Mouse (Mus musculus) midbrain, postnatal 0 days (tissue): ENCODE data around the gene Mvb12a. TPM values are rescaled to one million over a fixed set of nuclear protein-coding genes. Genes with fewer than 3 reads are reported as not detected.
A peak's percentile ranks its signal among the peaks of the same experiment; 100 is the strongest.

Experiments used
- ATAC-seq: fragments of 200-750 bp; cut with Nextera tagmentation; 2 replicates; pipeline ENCODE4 v1.8.0; 2017; ENCODE audit warnings: moderate number of reproducible peaks, mild to moderate bottlenecking, moderate TSS enrichment, moderate library complexity; ENCODE audit not compliant: low FRiP score
- DNase-seq: peaks from one replicate; pipeline ENCODE4 v3.0.0-alpha.2; 2015; ENCODE audit warnings: low spot score
- H3K27ac ChIP-seq: fragments of 300-500 bp; sonication (generic); 2 replicates; pipeline ENCODE4 v1.5.1; 2014; ENCODE audit warnings: low read depth, mild to moderate bottlenecking, low read length, mixed read lengths
- H3K27me3 ChIP-seq: fragments of 300-500 bp; sonication (generic); 2 replicates; pipeline ENCODE4 v1.6.1; 2014; ENCODE audit warnings: low read length, control low read depth, mixed read lengths; ENCODE audit not compliant: insufficient read depth
- H3K36me3 ChIP-seq: fragments of 300-500 bp; sonication (generic); 2 replicates; pipeline ENCODE4 v1.6.1; 2014; ENCODE audit warnings: low read length, control low read depth, mixed read lengths; ENCODE audit not compliant: insufficient read depth
- H3K4me1 ChIP-seq: fragments of 300-500 bp; sonication (generic); 2 replicates; pipeline ENCODE4 v1.6.1; 2014; ENCODE audit warnings: mild to moderate bottlenecking, control low read depth, antibody characterized with exemption, low read length, mixed read lengths; ENCODE audit not compliant: insufficient read depth
- H3K4me2 ChIP-seq: fragments of 300-500 bp; sonication (generic); 2 replicates; pipeline ENCODE4 v1.6.1; 2014; ENCODE audit warnings: low read depth, mild to moderate bottlenecking, low read length, mixed read lengths; ENCODE audit not compliant: poor library complexity, severe bottlenecking
- H3K4me3 ChIP-seq: fragments of 300-500 bp; sonication (generic); 2 replicates; pipeline ENCODE4 v1.5.1; 2014; ENCODE audit warnings: low read depth, mild to moderate bottlenecking, low read length, moderate library complexity
- H3K9ac ChIP-seq: fragments of 300-500 bp; sonication (generic); replicated peaks from 2 replicates; pipeline ENCODE4 v1.6.1; 2014; ENCODE audit warnings: mild to moderate bottlenecking, low read length, moderate library complexity, mixed read lengths; ENCODE audit not compliant: poor library complexity, severe bottlenecking
- H3K9me3 ChIP-seq: fragments of 300-500 bp; sonication (generic); 2 replicates; pipeline ENCODE4 v1.6.1; 2016; ENCODE audit warnings: low read length, control low read depth
- CTCF ChIP-seq: IDR thresholded peaks from 2 replicates; pipeline ENCODE4 v1.5.1; 2016; ENCODE audit warnings: antibody characterized with exemption, mild to moderate bottlenecking
- WGBS: fragments of 180-500 bp; shearing (Covaris S2); extraction: QIAGEN DNeasy Blood & Tissue Kit; methylation state at CpG from one replicate; pipeline ENCODE4 v1.1.7; 2014; 5-methylcytosine and 5-hydroxymethylcytosine counted together
- polyA plus RNA-seq: library from polyadenylated mRNA; unstranded; fragments of >200 nt; fragmentation: Nextera tagmentation; extraction: Ambion mirVana; gene quantifications from 2 replicates; pipeline ENCODE4 v1.2.1, GENCODE M21; 2015
- total RNA-seq: library from RNA; depleted of rRNA; stranded (reverse); fragments of >200 nt; gene quantifications from 2 replicates; pipeline ENCODE4 v1.2.3, GENCODE M21; 2014; rRNA removed

Mvb12a gene
- total and polyA plus RNA-seq, 2 experiments from 2014 or later, result 77.4 to 81.4 TPM

DNA sequence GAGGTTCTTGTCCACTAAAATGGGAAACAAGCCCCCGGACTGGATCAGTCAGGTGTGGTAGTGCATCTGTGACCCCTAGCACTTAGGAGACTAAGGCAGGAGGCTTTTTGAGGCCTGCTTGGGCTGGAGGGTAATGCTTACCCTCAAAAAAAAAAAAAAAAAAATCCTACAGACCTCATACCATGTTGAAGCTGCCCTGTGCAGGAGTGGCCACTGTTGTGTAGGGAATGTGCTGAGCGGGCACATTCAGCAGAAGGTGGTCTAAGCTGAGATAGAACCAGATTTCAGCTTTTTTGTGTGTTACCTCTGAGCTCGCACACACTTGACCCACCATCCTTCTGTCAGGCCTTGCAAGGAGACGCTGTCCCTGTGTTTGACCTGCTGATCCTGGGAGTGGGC lies 51.6 kb downstream of the Mvb12a start:
- H3K9me3 ChIP-seq, result no peaks in the 10 kb centered on the region
- WGBS, result 92% methylated on average over 4 of the region's 4 CpGs
- H3K36me3 ChIP-seq, result no peaks in the 10 kb centered on the region
- TF ChIP-seq CTCF, result no peak
- ATAC-seq (no peak), DNase-seq (no peak)
- no peak overlapping the region for H3K4me2 ChIP-seq
- H3K4me1 ChIP-seq, result peaks cover 10% of the 10 kb centered on the region
- H3K27ac ChIP-seq, result no peak overlapping the region
- H3K9ac ChIP-seq, result no peak overlapping the region
- H3K27me3 ChIP-seq, result no peaks in the 10 kb centered on the region
- H3K4me3 ChIP-seq, result no peak overlapping the region

DNA sequence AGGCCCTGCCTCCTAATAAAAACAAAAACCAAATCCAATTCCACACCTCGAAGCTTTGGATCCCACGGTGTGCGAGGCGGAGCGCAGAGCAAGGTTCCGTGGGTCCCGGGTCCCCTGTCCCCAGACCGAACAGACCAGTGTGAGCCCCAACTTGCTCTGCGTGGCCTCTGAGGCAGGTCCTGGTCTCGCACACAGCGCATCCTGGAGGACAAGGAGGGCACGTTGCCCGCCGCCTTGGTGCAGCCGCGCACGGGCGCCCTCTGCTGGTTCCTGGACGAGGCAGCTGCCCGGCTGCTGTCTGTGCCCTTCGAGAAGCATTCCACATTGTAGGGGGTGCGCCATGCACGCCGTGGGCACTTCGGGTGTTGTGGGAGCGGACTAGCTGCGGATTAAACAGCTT lies 53.1 kb downstream of the Mvb12a start:
- peak; percentile 98 for TF ChIP-seq CTCF
- H3K27ac ChIP-seq, result no peak overlapping the region
- peaks cover 6% of the 10 kb centered on the region for H3K4me1 ChIP-seq
- 0 out of 2 replicates have a peak, but pooled peaks cover 3% of the 10 kb centered on the region for H3K36me3 ChIP-seq
- WGBS, result 7% methylated on average over 27 of the region's 27 CpGs
- no peak overlapping the region for H3K4me2 ChIP-seq
- DNase-seq, result peak; percentile 85
- no peak overlapping the region for H3K9ac ChIP-seq
- peaks cover 9% of the 10 kb centered on the region for H3K27me3 ChIP-seq
- H3K4me3 ChIP-seq, result no peak overlapping the region
- ATAC-seq, result peak; percentile 14; the same call in 1 of the 2 replicates
- no peaks in the 10 kb centered on the region for H3K9me3 ChIP-seq

DNA sequence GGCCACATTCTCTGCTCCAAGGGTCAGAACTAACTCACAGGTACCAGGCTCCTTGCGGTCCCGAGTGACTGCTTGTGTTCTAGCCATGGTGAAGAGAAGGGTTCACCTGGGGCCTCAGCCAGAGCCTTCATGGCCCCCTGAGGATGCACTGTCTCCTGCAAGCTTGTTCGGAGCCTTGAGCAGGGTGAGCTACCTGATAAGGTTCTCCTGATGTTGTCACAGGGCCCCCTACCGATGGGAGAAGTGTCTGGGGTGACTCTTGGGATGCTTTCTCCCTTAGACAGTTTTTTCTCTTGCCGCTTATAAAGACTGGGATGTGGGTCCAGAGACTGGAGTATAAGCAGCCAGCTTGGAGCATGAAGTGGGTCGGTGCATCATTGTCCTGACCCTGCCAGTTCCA lies 53.7 kb downstream of the Mvb12a start:
- H3K4me1 ChIP-seq, result peaks cover 6% of the 10 kb centered on the region
- TF ChIP-seq CTCF, result no peak
- 0 out of 2 replicates have a peak, but pooled peaks cover 3% of the 10 kb centered on the region for H3K36me3 ChIP-seq
- H3K9me3 ChIP-seq, result no peaks in the 10 kb centered on the region
- H3K27me3 ChIP-seq, result peaks cover 9% of the 10 kb centered on the region
- DNase-seq (no peak), ATAC-seq (no peak)
- H3K4me2 ChIP-seq, result no peak overlapping the region
- no peak overlapping the region for H3K27ac ChIP-seq
- whole genome bisulfite sequencing, result 67% methylated on average over 6 of the region's 6 CpGs
- no peak overlapping the region for H3K4me3 ChIP-seq
- no peak overlapping the region for H3K9ac ChIP-seq

DNA sequence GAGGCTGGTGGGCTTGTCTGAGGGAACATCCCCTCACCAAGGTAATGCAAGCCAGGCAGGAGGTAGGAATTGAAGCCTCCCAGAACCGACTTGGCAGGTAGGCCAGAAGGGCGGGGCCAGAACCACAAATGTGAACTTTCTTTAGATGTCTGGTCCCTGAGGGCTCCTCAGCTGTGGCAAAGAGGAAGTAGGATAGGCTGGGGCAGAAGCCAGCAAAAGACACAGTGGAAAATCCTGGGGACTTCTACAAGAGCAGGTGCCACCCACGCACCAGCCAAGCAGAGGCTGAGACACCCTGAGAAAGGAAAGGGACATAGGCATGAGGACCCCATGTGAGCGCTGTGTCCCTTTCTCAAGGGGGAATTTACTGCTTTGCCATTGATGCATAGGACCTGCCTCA lies 54.1 kb downstream of the Mvb12a start:
- Histone ChIP-seq H3K9ac (no peak overlapping the region), H3K27me3 (peaks cover 9% of the 10 kb centered on the region), H3K4me1 (peaks cover 6% of the 10 kb centered on the region), H3K4me3 (no peak overlapping the region), H3K27ac (no peak overlapping the region), H3K9me3 (no peaks in the 10 kb centered on the region), H3K4me2 (no peak overlapping the region), H3K36me3 (0 out of 2 replicates have a peak, but pooled peaks cover 3% of the 10 kb centered on the region)
- no peak for TF ChIP-seq CTCF
- ATAC-seq (no peak), DNase-seq (no peak)
- 82% methylated on average over 4 of the region's 4 CpGs for WGBS

DNA sequence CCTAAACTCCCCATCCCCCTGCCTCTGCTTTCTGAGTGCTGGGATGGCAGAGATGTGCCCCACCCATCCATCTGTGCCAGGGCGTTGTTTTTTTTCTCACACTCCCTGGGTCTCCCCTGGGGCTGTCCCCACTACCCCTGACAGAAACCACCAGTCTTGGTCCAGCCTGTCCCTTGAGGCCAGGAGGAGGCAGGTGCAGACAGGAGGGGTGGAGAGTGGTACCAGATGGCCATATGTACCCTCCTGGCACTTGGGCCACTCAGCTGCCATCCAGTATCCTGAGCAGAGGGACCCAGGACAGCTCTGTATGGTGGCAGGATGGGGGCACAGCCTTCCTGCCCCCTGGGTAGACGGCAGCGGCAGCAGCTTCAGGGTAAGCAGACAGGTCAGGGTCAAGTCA lies 54.7 kb downstream of the Mvb12a start, which contains the start of gene Fam129c:
Gene Fam129c (plus strand): TSS at position 198 of the 400 bp plus-strand sequence.
- ATAC-seq, result no peak
- no peak within 1 kb of the TSS for H3K4me2 ChIP-seq
- TF ChIP-seq CTCF, result no peak
- H3K4me1 ChIP-seq, result peaks cover 9% of the 10 kb centered on the region
- H3K4me3 ChIP-seq, result no peak within 1 kb of the TSS
- peaks cover 9% of the 10 kb centered on the region for H3K27me3 ChIP-seq
- no peak within 1 kb of the TSS for H3K27ac ChIP-seq
- 73% methylated on average over 3 of the region's 3 CpGs for WGBS
- H3K36me3 ChIP-seq, result 0 out of 2 replicates have a peak, but pooled peaks cover 3% of the 10 kb centered on the region
- no peak for DNase-seq
- no peaks in the 10 kb centered on the region for H3K9me3 ChIP-seq
- H3K9ac ChIP-seq, result no peak within 1 kb of the TSS

Other genes starting within 250 kb of the Mvb12a start
- 131 and 140 TPM in 2 replicates for gene Use1, start 176.1 kb upstream of the Mvb12a start, total RNA-seq
- gene Use1, start 176.1 kb upstream of the Mvb12a start, polyA plus RNA-seq, result 132 and 136 TPM in 2 replicates
- 9.4 and 10.5 TPM in 2 replicates for gene Ocel1, start 171.6 kb upstream of the Mvb12a start, total RNA-seq
- gene Ocel1, start 171.6 kb upstream of the Mvb12a start, polyA plus RNA-seq, result 5.4 and 5.5 TPM in 2 replicates
- gene Nr2f6, start 161.0 kb upstream of the Mvb12a start, total RNA-seq, result 95.6 and 106 TPM in 2 replicates
- gene Nr2f6, start 161.0 kb upstream of the Mvb12a start, polyA plus RNA-seq, result 31.1 and 32.9 TPM in 2 replicates
- gene Ushbp1, start 147.1 kb upstream of the Mvb12a start, total RNA-seq, result 3.0 and 4.4 TPM in 2 replicates
- 3.9 and 4.3 TPM in 2 replicates for gene Ushbp1, start 147.1 kb upstream of the Mvb12a start, polyA plus RNA-seq
- gene Babam1, start 146.1 kb upstream of the Mvb12a start, total RNA-seq, result 78.1 and 124 TPM in 2 replicates
- 90.2 and 98.4 TPM in 2 replicates for gene Babam1, start 146.1 kb upstream of the Mvb12a start, polyA plus RNA-seq
- gene Ankle1, start 136.9 kb upstream of the Mvb12a start, total RNA-seq, result 1.2 and 2.2 TPM in 2 replicates
- gene Ankle1, start 136.9 kb upstream of the Mvb12a start, polyA plus RNA-seq, result 1.1 and 1.2 TPM in 2 replicates
- gene Abhd8, start 79.3 kb upstream of the Mvb12a start, total RNA-seq, result 289 and 323 TPM in 2 replicates
- 205 and 213 TPM in 2 replicates for gene Abhd8, start 79.3 kb upstream of the Mvb12a start, polyA plus RNA-seq
- 105 and 119 TPM in 2 replicates for gene Mrpl34, start 78.0 kb upstream of the Mvb12a start, total RNA-seq
- gene Mrpl34, start 78.0 kb upstream of the Mvb12a start, polyA plus RNA-seq, result 163 and 165 TPM in 2 replicates
- 187 and 211 TPM in 2 replicates for gene Dda1, start 73.7 kb upstream of the Mvb12a start, total RNA-seq
- 267 and 269 TPM in 2 replicates for gene Dda1, start 73.7 kb upstream of the Mvb12a start, polyA plus RNA-seq
- gene Ano8, start 57.0 kb upstream of the Mvb12a start, total RNA-seq, result 81.6 and 82.2 TPM in 2 replicates
- gene Ano8, start 57.0 kb upstream of the Mvb12a start, polyA plus RNA-seq, result 5.4 and 5.6 TPM in 2 replicates
- gene Gtpbp3, start 54.8 kb upstream of the Mvb12a start, total RNA-seq, result 28.0 and 31.5 TPM in 2 replicates
- 11.4 and 11.5 TPM in 2 replicates for gene Gtpbp3, start 54.8 kb upstream of the Mvb12a start, polyA plus RNA-seq
- 4.8 and 7.6 TPM in 2 replicates for gene Plvap, start 31.2 kb upstream of the Mvb12a start, total RNA-seq
- 9.0 and 10.4 TPM in 2 replicates for gene Plvap, start 31.2 kb upstream of the Mvb12a start, polyA plus RNA-seq
- 0.27 TPM in 1 of 2 replicates, not detected in the other for gene Ccdc194, start 17.2 kb upstream of the Mvb12a start, total RNA-seq
- gene Ccdc194, start 17.2 kb upstream of the Mvb12a start, polyA plus RNA-seq, result not detected in 2 replicates
- gene Bst2, start 5.5 kb upstream of the Mvb12a start, total RNA-seq, result 12.6 and 15.3 TPM in 2 replicates
- 15.3 and 17.6 TPM in 2 replicates for gene Bst2, start 5.5 kb upstream of the Mvb12a start, polyA plus RNA-seq
- 0.11 and 0.14 TPM in 2 replicates for gene Tmem221, start 15.9 kb downstream of the Mvb12a start, total RNA-seq
- 0.20 TPM in 1 of 2 replicates, not detected in the other for gene Tmem221, start 15.9 kb downstream of the Mvb12a start, polyA plus RNA-seq
- gene Nxnl1, start 23.7 kb downstream of the Mvb12a start, total RNA-seq, result 0.55 TPM in 1 of 2 replicates, not detected in the other
- gene Nxnl1, start 23.7 kb downstream of the Mvb12a start, polyA plus RNA-seq, result 0.05 and 0.12 TPM in 2 replicates
- gene Slc27a1, start 26.0 kb downstream of the Mvb12a start, total RNA-seq, result 150 and 160 TPM in 2 replicates
- 99.7 and 110 TPM in 2 replicates for gene Slc27a1, start 26.0 kb downstream of the Mvb12a start, polyA plus RNA-seq
- 333 and 399 TPM in 2 replicates for gene Pgls, start 49.3 kb downstream of the Mvb12a start, total RNA-seq
- 293 and 300 TPM in 2 replicates for gene Pgls, start 49.3 kb downstream of the Mvb12a start, polyA plus RNA-seq
- gene Fam129c, start 54.7 kb downstream of the Mvb12a start, total RNA-seq, result 5.3 and 5.9 TPM in 2 replicates
- gene Fam129c, start 54.7 kb downstream of the Mvb12a start, polyA plus RNA-seq, result 4.5 and 4.7 TPM in 2 replicates
- 104 and 106 TPM in 2 replicates for gene Colgalt1, start 68.1 kb downstream of the Mvb12a start, total RNA-seq
- gene Colgalt1, start 68.1 kb downstream of the Mvb12a start, polyA plus RNA-seq, result 62.8 TPM in 2 replicates
- gene Unc13a, start 128.8 kb downstream of the Mvb12a start, total RNA-seq, result 69.0 and 70.8 TPM in 2 replicates
- 14.5 and 16.2 TPM in 2 replicates for gene Unc13a, start 128.8 kb downstream of the Mvb12a start, polyA plus RNA-seq
- gene Jak3, start 133.4 kb downstream of the Mvb12a start, total RNA-seq, result 9.0 and 12.3 TPM in 2 replicates
- 6.4 and 7.1 TPM in 2 replicates for gene Jak3, start 133.4 kb downstream of the Mvb12a start, polyA plus RNA-seq
- gene Insl3, start 146.3 kb downstream of the Mvb12a start, total RNA-seq, result not detected in 2 replicates
- gene Insl3, start 146.3 kb downstream of the Mvb12a start, polyA plus RNA-seq, result 1.2 and 2.1 TPM in 2 replicates
- 0.24 and 1.6 TPM in 2 replicates for gene B3gnt3, start 158.9 kb downstream of the Mvb12a start, total RNA-seq
- 0.31 and 0.50 TPM in 2 replicates for gene B3gnt3, start 158.9 kb downstream of the Mvb12a start, polyA plus RNA-seq
- gene Fcho1, start 182.8 kb downstream of the Mvb12a start, total RNA-seq, result 109 and 114 TPM in 2 replicates
- gene Fcho1, start 182.8 kb downstream of the Mvb12a start, polyA plus RNA-seq, result 88.4 and 89.5 TPM in 2 replicates